Mouse (Mus musculus): ENCODE data around the gene Rasl2-9.

DNA sequence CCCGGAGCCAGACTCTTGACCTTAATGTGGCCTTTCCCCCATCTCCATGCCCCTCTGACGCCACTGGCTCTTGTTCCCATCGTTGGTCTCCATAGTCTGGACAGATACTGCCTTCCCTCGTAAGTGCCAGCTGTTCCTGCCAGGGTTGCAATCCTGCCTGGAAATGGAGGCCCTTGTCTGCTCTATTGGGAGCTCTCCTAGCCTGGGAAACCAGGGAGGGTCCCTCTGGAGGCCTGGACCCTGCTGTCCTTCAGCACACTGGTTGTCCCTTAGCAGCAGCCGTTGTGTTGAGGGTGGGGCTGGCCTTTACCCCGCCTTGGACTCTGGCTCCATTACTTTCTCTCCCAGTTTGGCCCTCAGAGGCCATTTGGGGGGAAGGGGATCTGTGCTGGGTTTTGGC, 33.4 kb downstream of the Rasl2-9 start:
- TF ChIP-seq CTCF (IDR thresholded peaks at IDR 0.05; ENCODE audit: low read depth, low read length) (no peak), EP300 (IDR thresholded peaks at IDR 0.05; ENCODE audit: insufficient read depth, low read depth, low read length) (no peak), POLR2A (IDR thresholded peaks at IDR 0.05; ENCODE audit: insufficient read depth, low read length) (no peak)
